Mouse (Mus musculus) heart, adult 2 months (tissue): ENCODE measurements around the gene Foxn3.

Experiments
- CTCF ChIP-seq: fragments of 200-600 bp; IDR thresholded peaks from 2 replicates; pipeline ENCODE4 v1.8.1; 2022; ENCODE audit warnings: antibody characterized with exemption, mild to moderate bottlenecking, moderate library complexity
- EP300 ChIP-seq: fragments of 200-500 bp; IDR thresholded peaks from 2 replicates; pipeline ENCODE4 v1.6.1; 2011; ENCODE audit warnings: low read depth, low read length, control low read depth; ENCODE audit not compliant: insufficient read depth
- POLR2A ChIP-seq: fragments of 200-500 bp; IDR thresholded peaks from 2 replicates; pipeline ENCODE4 v1.6.1; 2011; ENCODE audit warnings: mild to moderate bottlenecking, low read depth, low read length, control low read depth; ENCODE audit not compliant: insufficient read depth

GRCm38 (mm10) chr12:99215521-99216255, 347.7 kb downstream of the Foxn3 start:
- TF ChIP-seq POLR2A (no peak), EP300 (peak; percentile 58; the same call in 1 of the 2 replicates), CTCF (peak; percentile 65)
